Mouse (Mus musculus): ENCODE measurements around the gene Syt5. TPM values are rescaled to one million over a fixed set of nuclear protein-coding genes. Genes with fewer than 3 reads are reported as not detected.
A peak's percentile ranks its signal among the peaks of the same experiment; 100 is the strongest.
"Not testable (repeated sequence)": the region's sequence is repeated elsewhere in the genome, so short reads cannot be mapped to it uniquely, and the experiment has no call there.

Syt5 gene
- 100 to 1,000 TPM; 251 to 286 (median 266) TPM for total RNA-seq (2022)

DNA sequence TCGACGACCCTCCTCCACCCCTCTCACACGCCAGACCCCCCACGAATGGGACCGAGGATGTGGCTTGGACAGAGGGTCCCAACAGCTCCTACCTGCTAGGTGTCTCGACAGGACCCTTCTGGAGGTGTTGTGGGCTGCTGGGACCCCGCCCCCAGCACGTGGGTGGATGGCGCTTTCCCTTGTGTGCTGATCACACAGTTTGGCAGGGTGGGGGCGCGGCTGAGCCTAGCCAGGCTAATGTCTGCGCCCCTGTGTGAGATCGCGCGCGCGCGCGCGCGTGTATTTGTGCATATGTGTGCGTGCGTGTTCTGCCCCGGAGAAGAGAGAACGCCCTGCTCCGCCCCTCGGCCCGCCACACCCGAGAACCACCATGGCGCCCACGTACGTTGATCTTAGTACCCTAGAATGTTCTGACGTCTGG is at the start of gene Syt5:
Syt5 (minus strand) TSS at position 321 of the 421 bp plus-strand sequence.
- peak; percentile 56 to 83 for DNase-seq (ENCODE audit: low spot score in 2 of 2)

DNA sequence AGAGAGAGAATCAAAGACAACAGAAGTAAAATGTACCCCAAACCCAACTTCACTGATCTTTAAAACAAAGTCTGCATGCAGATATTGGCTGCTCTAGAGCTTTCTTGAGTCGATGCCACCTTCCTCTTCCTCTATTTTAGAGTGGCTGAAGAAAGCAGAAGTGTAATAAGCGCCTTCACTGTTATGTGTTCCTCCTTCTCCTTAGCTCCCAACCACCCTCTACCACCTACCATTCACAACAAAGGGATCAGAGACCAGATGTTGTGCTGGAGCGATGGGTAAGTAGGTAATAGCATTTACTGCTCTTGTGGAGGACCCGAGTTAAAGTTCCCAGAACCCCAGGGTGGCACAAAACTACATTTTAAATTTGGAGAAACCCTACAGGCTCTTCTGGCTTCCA is 49.7 kb upstream of the Syt5 start:
- DNase-seq (ENCODE audit: low spot score in 2 of 2): not testable (repeated sequence)

- DNase-seq (ENCODE audit: low spot score in 2 of 2): not testable (repeated sequence)
These were observed 34.1 kb upstream of the Syt5 start for GRCm38 (mm10) chr7:4581481-4581880.

DNA sequence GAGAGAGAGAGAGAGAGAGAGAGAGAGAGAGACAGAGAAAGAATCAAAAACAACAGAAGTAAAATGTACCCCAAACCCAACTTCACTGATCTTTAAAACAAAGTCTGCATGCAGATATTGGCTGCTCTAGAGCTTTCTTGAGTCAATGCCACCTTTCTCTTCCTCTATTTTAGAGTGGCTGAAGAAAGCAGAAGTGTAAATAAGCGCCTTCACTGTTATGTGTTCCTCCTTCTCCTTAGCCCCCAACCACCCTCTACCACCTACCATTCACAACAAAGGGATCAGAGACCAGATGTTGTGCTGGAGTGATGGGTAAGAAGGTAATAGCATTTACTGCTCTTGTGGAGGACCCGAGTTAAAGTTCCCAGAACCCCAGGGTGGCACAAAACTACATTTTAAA is 25.0 kb upstream of the Syt5 start:
- DNase-seq (ENCODE audit: low spot score in 2 of 2): not testable (repeated sequence)

DNA sequence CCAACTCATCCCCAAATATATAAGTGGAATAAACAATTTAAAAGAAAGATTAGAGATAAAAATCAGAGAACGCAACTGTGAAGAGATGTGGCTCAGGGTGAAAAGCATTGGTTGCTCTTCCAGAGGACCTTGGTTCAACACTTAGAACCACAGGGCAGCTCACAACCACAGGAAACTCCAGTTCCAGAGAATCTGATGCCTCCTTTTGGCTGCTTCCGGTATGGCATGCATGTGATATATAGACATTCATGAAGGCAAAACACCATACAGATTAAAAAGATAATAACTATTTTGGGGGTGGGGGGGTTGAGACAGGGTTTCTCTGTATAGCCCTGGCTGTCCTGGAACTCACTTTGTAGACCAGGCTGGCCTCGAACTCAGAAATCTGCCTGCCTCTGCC is 15.3 kb upstream of the Syt5 start:
- DNase-seq (ENCODE audit: low spot score in 2 of 2): no peak

DNA sequence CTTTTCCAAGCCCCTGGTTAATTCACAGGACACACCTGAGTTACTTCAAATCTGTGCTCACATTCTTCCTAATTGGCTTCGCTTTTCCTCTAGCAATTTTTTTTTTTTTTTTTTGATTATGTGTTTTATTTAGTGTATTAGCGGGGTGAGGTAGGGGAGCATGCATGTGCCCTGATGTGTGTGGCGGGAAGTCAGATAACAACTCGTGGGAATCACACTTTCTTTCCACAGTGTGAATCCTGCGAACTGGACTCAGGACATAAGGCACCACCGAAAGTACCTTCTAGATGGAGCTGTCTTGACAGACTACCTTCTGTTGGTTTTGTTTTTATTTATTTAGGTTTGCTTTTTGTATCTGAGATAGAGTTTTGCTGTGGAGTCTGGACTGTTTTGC is 9.8 kb upstream of the Syt5 start:
- no peak for DNase-seq (ENCODE audit: low spot score in 2 of 2)

GRCm38 (mm10) chr7:4556256-4557166 is 9.2 kb upstream of the Syt5 start:
- peak; percentile 46 to 67 for DNase-seq (ENCODE audit: low spot score in 2 of 2)

DNA sequence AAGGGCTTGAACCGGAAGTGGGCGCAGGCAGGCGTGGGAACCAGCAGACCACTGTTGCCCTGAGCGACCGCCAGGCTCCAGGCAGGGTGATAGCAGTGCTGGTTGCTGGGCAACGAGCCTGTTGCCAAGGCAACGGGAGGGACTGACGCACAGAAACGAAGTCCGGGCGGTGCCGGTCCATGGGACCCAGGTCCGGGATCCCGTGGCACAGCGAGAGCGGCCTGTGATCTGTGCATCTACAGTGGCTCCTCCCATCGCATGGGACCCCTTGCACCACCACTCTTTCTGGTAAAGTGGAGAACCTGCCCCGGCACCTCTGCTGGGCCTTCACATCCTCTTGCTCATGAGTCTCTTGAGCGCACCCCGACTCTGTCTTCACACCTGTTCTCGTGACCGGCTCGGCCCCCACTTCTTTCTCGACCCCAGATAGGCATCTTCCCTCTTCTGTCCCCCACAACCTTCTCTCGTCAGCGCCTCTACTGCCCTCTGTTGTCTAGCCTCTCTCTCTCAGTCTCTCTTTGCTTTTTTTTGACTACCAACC is 680 bp downstream of the Syt5 start:
- DNase-seq (ENCODE audit: low spot score in 2 of 2): peak; percentile 93 to 97

- no peak for DNase-seq (ENCODE audit: low spot score in 2 of 2)
These were observed 1.3 kb downstream of the Syt5 start for GRCm38 (mm10) chr7:4546050-4546449.

GRCm38 (mm10) chr7:4542013-4542412 is 5.3 kb downstream of the Syt5 start:
- DNase-seq (ENCODE audit: low spot score in 2 of 2): no peak

- no peak for DNase-seq (ENCODE audit: low spot score in 2 of 2)
These were observed 6.0 kb downstream of the Syt5 start for GRCm38 (mm10) chr7:4541344-4541743.

DNA sequence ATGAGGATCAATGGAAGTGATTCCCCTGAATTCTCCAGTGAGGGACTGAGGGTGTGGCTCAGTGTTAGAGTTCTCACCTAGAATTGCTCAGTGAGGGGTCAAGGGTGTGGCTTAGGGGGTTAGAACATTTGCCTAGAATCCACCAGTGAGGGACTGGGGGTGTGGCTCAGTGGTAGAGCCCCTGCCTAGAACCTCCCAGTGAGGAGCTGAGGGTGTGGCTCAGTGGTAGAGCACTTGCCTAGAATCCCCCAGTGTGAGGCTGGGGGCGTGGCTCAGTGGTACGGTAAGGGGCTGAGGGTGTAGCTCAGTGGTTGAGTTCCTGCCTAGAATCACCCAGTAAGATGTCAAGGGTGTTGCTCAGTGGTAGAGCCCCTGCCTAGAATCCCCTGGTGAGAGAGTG is 8.3 kb downstream of the Syt5 start:
- no peak for DNase-seq (ENCODE audit: low spot score in 2 of 2)

- no peak for DNase-seq (ENCODE audit: low spot score in 2 of 2)
These were observed 10.2 kb downstream of the Syt5 start for GRCm38 (mm10) chr7:4537181-4537580.

DNA sequence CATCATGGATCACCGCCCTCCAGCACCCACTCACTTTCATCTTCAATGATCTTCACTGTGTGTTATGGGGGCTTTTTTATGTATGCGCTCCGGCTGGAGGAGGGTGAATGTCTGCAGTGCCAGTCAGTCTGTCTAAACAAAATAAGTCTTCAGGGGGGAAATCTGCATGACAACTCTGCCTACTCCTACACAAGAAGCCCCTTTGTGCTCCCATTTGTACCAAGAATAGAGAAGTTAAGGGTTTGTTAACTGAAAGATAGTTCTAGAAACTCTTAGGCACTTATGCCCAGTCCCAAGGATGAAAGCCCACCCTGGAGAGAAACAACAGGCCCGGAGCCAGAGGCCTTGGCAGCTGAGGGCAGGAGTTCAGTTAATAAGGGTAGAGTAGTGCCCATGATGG is 11.0 kb downstream of the Syt5 start:
- no peak for DNase-seq (ENCODE audit: low spot score in 2 of 2)

- DNase-seq (ENCODE audit: low spot score in 2 of 2): no peak
These were observed 15.2 kb downstream of the Syt5 start, which contains the start of gene Dnaaf3 for GRCm38 (mm10) chr7:4532005-4532729. Gene Dnaaf3 (minus strand): TSS chr7:4532453.

DNA sequence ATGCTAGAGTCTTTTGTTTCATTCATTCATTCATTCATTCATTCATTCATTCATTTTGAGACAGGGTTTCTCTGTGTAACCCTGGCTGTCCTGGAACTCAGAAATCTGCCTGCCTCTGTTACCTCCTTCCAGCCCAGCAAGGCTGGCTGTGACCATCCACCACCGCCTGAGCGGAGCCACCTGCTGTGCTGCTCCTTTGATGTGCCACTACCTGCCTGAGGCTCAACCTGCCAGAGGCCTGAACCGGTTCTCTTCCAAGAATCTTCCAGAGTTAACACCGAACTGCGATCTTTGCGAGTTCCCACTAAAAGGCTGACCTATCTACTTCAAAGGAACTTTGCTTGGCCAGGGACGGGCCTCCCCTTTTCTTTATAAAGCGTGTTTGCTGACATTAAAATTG is 17.2 kb downstream of the Syt5 start:
- DNase-seq (ENCODE audit: low spot score in 2 of 2): not testable (repeated sequence)

DNA sequence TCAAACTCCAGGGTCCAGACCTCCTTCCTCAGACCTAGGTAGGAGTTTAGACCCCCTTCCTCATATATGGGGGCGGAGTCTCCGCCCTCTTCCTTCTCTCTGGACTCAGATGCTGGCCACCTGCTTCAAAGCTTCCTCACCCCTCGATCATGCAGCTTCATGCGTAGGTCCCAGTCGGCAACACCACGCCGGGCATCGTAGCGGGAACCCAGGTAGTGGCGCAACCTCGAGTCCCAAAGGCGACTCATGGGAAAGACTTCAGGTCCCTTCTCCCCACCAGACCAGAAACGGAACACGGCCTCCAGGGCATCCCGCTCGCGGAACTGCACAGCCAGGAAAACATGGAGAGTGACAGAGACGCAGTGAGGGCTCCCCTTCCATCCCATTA is 20.0 kb downstream of the Syt5 start:
- DNase-seq (ENCODE audit: low spot score in 2 of 2): no peak

DNA sequence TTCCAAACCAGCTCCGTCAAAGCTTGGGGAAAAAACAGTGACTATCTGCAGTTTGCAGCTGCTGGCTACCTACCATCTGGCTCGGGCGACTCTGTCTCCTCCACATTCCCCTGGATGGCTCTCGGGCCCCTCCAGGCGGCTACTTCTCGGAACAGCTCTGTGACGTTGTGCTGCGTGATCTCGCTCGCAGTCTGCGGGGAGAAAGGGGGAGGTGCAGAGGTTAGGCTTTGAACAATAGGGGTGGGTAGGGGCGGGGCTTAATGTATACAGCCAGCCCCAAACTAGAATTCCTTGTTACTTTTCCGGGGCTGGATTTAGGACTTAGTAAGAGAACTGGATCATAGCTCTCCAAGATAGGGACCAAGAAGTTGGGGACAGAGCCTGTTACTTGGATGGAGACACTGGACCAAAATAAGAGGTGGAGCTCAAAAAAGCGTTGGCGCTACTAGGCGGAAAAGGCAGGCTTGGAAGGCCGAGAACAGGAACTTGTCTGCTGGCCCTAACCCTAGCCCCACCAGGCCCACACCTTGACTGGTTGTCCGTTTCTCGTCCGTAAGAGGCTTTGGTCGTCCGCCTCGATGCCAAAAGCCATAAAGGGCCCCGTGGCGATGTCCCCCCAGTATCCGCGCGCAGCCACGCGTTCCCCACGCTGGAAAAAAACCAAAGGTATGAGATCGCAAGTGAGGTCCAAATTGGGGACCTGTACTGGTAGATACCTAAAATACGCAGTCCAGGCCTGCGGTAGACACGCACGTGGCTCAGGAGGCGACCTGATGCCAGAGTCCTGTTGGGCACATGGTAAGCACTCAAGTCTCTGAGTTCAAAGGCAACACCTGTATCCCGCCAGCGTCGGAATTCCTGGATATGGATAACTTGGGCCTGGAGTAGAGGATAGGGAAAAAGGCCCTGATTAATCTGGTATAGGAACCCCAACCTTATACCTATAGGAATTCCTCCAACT is 20.7 kb downstream of the Syt5 start:
- DNase-seq (ENCODE audit: low spot score in 2 of 2): peak in 1 of 2 experiments; percentile 65

DNA sequence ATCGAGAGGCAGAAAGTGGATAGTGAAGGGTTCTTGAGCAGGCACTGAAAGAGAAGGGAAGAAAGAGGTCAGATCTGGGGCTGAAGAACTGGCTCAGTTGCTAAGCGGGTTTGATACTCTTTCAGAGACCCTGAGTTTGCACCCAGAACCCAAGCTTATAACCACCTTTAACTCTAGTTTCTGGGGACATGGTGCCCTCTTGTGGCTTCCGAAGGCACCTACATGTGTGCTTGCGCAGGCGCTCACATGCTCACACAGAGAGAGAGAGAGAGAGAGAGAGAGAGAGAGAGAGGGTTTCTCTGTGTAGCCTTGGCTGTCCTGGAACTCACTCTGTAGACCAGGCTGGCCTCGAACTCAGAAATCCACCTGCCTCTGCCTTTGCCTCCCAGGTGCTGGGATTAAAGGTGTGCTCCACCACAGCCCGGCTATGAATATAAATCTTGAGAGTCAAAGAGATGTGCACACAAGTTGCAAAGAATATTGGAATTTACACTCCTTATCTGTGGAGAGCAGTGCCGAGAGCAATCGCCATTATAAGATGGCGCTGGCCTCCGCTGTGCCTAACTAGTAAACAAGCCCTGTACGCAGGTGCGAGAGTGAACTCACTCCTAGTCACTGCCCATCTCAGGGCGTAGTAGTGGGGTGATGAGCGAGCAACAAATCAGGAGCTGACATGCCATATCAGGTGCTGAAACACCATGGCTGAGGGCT is 23.0 kb downstream of the Syt5 start, which contains the start of gene Tnni3:
Tnni3 (minus strand) TSS at position 18 of the 711 bp plus-strand sequence.
- not testable (repeated sequence) for DNase-seq (ENCODE audit: low spot score in 2 of 2)

Data from left cerebral cortex, adult 8-10 months (tissue).